Mouse (Mus musculus): ENCODE measurements around the gene Dhx30. TPM values are rescaled to one million over a fixed set of nuclear protein-coding genes. Genes with fewer than 3 reads are reported as not detected.
A peak's percentile ranks its signal among the peaks of the same experiment; 100 is the strongest.
"Not testable (repeated sequence)": the region's sequence is repeated elsewhere in the genome, so short reads cannot be mapped to it uniquely, and the experiment has no call there.

Dhx30 gene
- polyA plus RNA-seq, 1 experiment from 2014 or later, result 202 TPM

DNA sequence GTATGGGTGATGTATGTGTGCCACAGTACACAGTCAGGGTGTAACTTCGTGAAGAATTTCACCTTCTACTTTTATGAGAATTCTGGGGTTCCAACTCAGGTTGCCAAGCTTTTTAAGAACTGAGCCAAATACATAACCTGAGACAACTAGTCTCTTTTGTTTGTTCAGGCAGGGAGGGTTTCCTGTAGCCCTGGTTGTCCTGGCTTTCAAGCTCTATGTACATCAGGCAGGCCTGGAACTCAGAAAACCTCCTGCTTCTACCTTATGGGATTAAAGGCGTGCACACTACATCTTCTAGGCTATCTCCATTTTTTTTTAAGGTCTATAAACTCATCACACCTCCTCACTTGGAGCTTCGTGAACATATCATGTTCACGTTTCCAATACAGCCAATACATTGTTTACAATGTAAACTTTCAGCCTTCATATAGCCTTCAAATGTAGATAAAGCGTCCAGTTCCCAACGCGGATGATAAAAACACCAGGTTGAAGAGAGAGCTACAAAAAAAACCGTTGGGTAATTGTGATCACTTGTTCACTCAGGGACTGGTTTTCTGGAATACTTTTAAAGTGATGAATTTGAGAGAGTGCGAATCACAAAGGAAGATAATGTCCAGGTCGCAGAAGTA lies 13.4 kb upstream of the Dhx30 start:
- WGBS, result 29% methylated on average over 10 of the region's 10 CpGs

DNA sequence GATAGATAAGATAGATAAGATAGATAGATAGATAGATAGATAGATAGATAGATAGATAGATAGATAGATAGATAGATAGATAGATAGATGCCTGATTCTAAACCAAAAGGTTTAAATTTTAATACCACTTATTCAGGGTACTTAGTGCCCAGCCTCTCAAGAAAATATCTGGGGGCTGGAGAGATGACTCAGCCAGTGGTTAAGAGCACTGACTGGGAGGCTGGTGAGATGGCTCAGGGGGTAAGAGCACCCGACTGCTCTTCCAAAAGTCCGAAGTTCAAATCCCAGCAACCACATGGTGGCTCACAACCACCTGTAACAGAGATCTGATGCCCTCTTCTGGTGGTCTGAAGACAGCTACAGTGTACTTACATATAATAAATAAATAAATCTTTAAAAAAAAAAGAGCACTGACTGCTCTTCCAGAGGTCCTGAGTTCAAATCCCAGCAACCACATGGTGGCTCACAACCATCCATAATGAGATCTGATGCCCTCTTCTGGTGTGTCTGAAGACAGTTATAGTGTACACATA lies 6.4 kb upstream of the Dhx30 start:
- not testable (repeated sequence) for H3K27me3 ChIP-seq; H3K36me3 ChIP-seq; H3K9me3 ChIP-seq; H3K4me2 ChIP-seq; H3K9ac ChIP-seq (replicated peaks); H3K27ac ChIP-seq; H3K4me1 ChIP-seq (replicated peaks); ATAC-seq (ENCODE audit: insufficient number of reproducible peaks, insufficient read depth, low FRiP score, low TSS enrichment, low read depth); H3K4me3 ChIP-seq (replicated peaks)
- WGBS, result 50% methylated on average over 2 of the region's 2 CpGs

More for the DNA sequence above, 13.4 kb upstream of the Dhx30 start:
- H3K27me3 ChIP-seq, result no peaks in the 10 kb centered on the region
- peak overlapping the region; percentile 84 for H3K4me3 ChIP-seq (replicated peaks)
- no peak for ATAC-seq (ENCODE audit: insufficient number of reproducible peaks, insufficient read depth, low FRiP score, low TSS enrichment, low read depth)
- no peaks in the 10 kb centered on the region for H3K9me3 ChIP-seq
- H3K36me3 ChIP-seq, result peaks cover 19% of the 10 kb centered on the region
- H3K4me1 ChIP-seq (replicated peaks), result peaks cover 19% of the 10 kb centered on the region
- peak overlapping the region; percentile 66 for H3K9ac ChIP-seq (replicated peaks)
- H3K4me2 ChIP-seq, result peak overlapping the region; percentile 60
- peak overlapping the region; percentile 95 for H3K27ac ChIP-seq

GRCm38 (mm10) chr9:110123322-110123721 lies 5.7 kb upstream of the Dhx30 start:
- Histone ChIP-seq H3K27me3 (no peaks in the 10 kb centered on the region), H3K4me1 (replicated peaks) (peaks cover 11% of the 10 kb centered on the region), H3K27ac (no peak overlapping the region), H3K4me3 (replicated peaks) (no peak overlapping the region), H3K4me2 (no peak overlapping the region), H3K9ac (replicated peaks) (no peak overlapping the region), H3K9me3 (no peaks in the 10 kb centered on the region), H3K36me3 (no peaks in the 10 kb centered on the region)
- 86% methylated on average over 2 of the region's 2 CpGs for WGBS
- no peak for ATAC-seq (ENCODE audit: insufficient number of reproducible peaks, insufficient read depth, low FRiP score, low TSS enrichment, low read depth)

GRCm38 (mm10) chr9:110121424-110121823 lies 3.8 kb upstream of the Dhx30 start:
- Histone ChIP-seq H3K9ac (replicated peaks) (no peak overlapping the region), H3K9me3 (no peaks in the 10 kb centered on the region), H3K36me3 (no peaks in the 10 kb centered on the region), H3K27me3 (no peaks in the 10 kb centered on the region), H3K4me1 (replicated peaks) (peaks cover 15% of the 10 kb centered on the region), H3K27ac (peak overlapping the region; percentile 37; the same call in 1 of the 2 replicates), H3K4me2 (no peak overlapping the region), H3K4me3 (replicated peaks) (no peak overlapping the region)
- 60% methylated on average over 4 of the region's 4 CpGs for WGBS
- ATAC-seq (ENCODE audit: insufficient number of reproducible peaks, insufficient read depth, low FRiP score, low TSS enrichment, low read depth), result no peak

- Histone ChIP-seq H3K27me3 (no peaks in the 10 kb centered on the region), H3K36me3 (peaks cover 17% of the 10 kb centered on the region), H3K4me3 (replicated peaks) (peak overlapping the region; percentile 87), H3K4me2 (peak overlapping the region; percentile 70), H3K4me1 (replicated peaks) (peaks cover 19% of the 10 kb centered on the region), H3K27ac (peak overlapping the region; percentile 98; the same call in 1 of the 2 replicates), H3K9ac (replicated peaks) (peak overlapping the region; percentile 93), H3K9me3 (no peaks in the 10 kb centered on the region)
- WGBS, result 83% methylated on average over 1 of the region's 1 CpGs
- no peak for ATAC-seq (ENCODE audit: insufficient number of reproducible peaks, insufficient read depth, low FRiP score, low TSS enrichment, low read depth)
Observed at GRCm38 (mm10) chr9:110118249-110118648, 619 bp upstream of the Dhx30 start.

DNA sequence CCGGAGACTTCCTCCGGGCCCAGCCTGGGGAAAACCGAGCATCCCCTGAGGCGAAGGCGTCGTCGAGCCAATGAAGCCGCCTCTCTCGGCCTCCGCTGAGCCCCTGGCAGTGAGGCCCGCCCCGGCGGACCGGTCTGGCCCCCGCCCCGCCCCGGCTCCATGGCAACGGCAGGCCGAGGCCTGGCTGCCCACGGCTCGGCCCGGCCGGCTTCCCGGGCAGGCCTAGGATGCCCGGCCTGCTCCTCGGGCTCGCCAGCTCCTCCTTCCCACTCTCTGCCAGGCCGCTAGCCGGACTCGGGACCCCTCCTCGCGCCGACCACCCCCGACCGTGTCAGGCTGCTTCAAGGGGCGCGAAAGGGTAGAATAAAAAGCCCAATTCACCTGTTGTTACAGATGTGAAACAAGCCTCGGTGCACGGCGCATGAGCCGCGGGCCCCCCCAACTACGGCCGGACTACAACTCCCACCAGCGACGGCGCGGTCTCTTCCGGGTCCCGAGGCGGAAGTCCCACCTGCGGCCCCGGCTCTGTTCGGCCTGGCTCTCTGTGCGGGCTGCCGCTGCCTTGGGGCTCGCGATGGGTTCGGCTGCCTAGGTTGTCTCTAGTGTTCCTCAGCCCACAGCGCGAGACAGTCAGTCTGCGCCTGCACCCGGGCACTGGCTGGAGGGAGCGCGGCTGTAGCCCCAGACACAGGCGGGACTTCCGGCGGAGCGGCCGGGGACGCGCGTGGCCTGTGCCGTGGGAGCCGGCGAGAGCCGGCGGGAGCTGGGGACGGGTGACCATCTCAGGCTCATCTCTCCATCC lies 452 bp downstream of the Dhx30 start, which contains the start of gene Smarcc1:
Smarcc1 (plus strand) TSS at position 732 of the 802 bp plus-strand sequence.
- under 1% methylated on average over 77 of the region's 79 CpGs for WGBS
- H3K36me3 ChIP-seq, result peaks cover 28% of the 10 kb centered on the region
- ATAC-seq (ENCODE audit: insufficient number of reproducible peaks, insufficient read depth, low FRiP score, low TSS enrichment, low read depth), result peak; percentile 92
- H3K4me3 ChIP-seq (replicated peaks), result peak within 1 kb of the TSS; percentile 87
- peaks cover 19% of the 10 kb centered on the region for H3K4me1 ChIP-seq (replicated peaks)
- H3K9me3 ChIP-seq, result no peaks in the 10 kb centered on the region
- H3K27ac ChIP-seq, result peak within 1 kb of the TSS; percentile 98
- H3K4me2 ChIP-seq, result peak within 1 kb of the TSS; percentile 70
- no peaks in the 10 kb centered on the region for H3K27me3 ChIP-seq
- H3K9ac ChIP-seq (replicated peaks), result peak within 1 kb of the TSS; percentile 93

DNA sequence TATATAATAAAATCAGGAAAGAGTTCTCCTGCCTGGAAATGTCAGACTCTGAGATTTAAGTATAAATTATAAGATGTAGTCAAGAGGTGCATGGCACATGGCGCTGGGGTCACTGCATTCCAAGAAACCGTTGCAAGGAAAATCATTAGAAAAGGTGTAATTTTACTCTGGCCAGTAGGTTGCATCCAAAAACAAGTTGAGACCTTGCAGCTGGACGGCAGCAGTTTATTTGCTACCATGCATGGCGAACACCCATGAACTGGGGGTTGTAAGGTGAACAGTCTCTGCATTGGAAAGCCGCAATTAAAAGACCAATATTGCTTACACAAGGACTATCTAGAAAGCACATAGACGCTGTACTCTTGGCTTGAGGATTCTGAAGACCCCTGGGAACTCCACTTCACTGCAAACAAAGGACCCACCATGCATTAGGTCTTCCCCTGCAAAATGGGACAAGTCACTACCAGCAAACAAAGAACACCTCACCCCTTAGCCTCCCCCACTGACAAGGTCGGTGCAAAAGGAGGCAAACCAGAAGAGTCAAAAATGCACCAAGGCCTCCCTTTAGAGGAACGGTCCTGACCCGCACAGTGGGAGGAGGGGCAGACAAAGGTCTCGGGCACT lies 1.2 kb downstream of the Dhx30 start:
- H3K4me1 ChIP-seq (replicated peaks), result peaks cover 19% of the 10 kb centered on the region
- H3K4me3 ChIP-seq (replicated peaks), result peak overlapping the region; percentile 87
- no peaks in the 10 kb centered on the region for H3K27me3 ChIP-seq
- peak overlapping the region; percentile 70 for H3K4me2 ChIP-seq
- peak overlapping the region; percentile 98 for H3K27ac ChIP-seq
- ATAC-seq (ENCODE audit: insufficient number of reproducible peaks, insufficient read depth, low FRiP score, low TSS enrichment, low read depth), result peak; percentile 4
- 5% methylated on average over 10 of the region's 10 CpGs for WGBS
- peak overlapping the region; percentile 93 for H3K9ac ChIP-seq (replicated peaks)
- H3K9me3 ChIP-seq, result no peaks in the 10 kb centered on the region
- peaks cover 35% of the 10 kb centered on the region for H3K36me3 ChIP-seq

DNA sequence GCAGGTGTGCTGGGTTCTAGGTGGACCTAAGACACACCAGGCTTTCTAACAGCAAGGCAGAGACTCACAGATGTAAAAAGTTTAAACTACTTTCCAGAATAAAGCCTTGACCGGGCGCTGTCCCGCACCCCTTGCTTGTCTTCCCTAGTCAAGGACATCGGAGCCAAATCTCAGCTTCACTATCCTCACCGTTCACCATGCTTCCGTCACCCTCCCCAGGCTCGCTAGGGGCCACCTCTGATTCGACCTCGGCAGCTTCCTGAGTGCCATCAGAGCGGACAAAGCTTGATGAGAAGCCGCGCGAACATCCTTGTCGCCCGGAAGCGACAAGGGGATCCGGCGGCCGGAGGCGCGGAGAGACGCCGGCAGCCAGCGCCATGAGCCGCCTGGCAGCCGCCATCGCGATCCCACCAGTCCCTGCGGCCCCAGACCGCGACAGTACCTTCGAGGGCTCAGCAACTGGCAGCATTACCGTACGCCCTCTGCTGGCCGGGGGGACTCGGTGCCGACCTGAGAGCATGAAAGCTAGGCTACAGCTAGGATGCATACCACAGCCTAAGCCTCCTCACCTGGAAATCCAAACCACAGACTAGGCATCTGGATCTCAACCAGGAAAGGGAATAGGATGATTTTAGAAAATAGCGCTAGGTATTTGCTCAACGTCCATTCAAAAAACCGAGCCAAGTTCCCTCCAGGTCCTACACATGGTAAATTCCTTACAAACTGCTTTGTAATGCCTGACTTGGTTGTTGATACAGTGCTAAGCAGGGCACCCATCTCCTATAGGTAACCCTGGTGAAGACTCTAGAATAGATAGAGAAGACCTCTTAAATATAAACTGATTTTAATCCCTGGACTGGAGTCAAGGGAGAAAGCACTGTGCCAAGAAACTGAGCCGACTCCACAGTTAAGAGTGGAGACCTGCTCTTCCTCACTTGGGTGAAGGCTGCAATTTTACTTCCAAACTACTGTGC lies 16.7 kb downstream of the Dhx30 start:
- Histone ChIP-seq H3K4me2 (peak overlapping the region; percentile 83), H3K27me3 (no peaks in the 10 kb centered on the region), H3K27ac (no peak overlapping the region), H3K4me3 (replicated peaks) (peak overlapping the region; percentile 85), H3K9ac (replicated peaks) (peak overlapping the region; percentile 78), H3K4me1 (replicated peaks) (peaks cover 6% of the 10 kb centered on the region), H3K9me3 (no peaks in the 10 kb centered on the region), H3K36me3 (peaks cover 83% of the 10 kb centered on the region)
- peak; percentile 95 for ATAC-seq (ENCODE audit: insufficient number of reproducible peaks, insufficient read depth, low FRiP score, low TSS enrichment, low read depth)
- WGBS, result 4% methylated on average over 41 of the region's 41 CpGs

DNA sequence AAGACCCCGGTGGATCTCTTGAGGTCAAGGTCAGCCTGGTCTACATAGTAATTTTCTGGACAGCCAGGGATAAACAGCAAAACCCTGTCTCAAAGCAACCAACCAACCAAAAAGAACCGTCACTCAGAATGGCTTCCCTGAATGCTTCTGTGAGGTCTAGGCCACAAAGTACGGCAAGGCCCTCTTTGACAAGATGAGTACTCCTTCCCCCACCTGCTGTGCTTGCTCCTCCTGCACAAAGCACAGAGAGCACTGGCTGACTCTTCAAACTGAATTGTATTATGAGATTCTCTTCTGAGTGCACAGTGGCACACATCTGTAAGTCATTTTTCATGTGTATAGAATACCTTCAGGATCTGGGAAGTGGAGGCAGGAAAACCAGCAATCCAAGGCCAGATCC lies 19.8 kb downstream of the Dhx30 start:
- ATAC-seq (ENCODE audit: insufficient number of reproducible peaks, insufficient read depth, low FRiP score, low TSS enrichment, low read depth), result no peak
- no peak overlapping the region for H3K4me2 ChIP-seq
- H3K27me3 ChIP-seq, result no peaks in the 10 kb centered on the region
- peaks cover 79% of the 10 kb centered on the region for H3K36me3 ChIP-seq
- WGBS, result 91% methylated on average over 3 of the region's 3 CpGs
- H3K9me3 ChIP-seq, result no peaks in the 10 kb centered on the region
- no peak overlapping the region for H3K4me3 ChIP-seq (replicated peaks)
- H3K9ac ChIP-seq (replicated peaks), result no peak overlapping the region
- H3K4me1 ChIP-seq (replicated peaks), result peaks cover 6% of the 10 kb centered on the region
- H3K27ac ChIP-seq, result no peak overlapping the region

- Histone ChIP-seq H3K4me2 (no peak overlapping the region), H3K27me3 (no peaks in the 10 kb centered on the region), H3K4me3 (replicated peaks) (no peak overlapping the region), H3K9me3 (no peaks in the 10 kb centered on the region), H3K4me1 (replicated peaks) (no peaks in the 10 kb centered on the region), H3K9ac (replicated peaks) (no peak overlapping the region), H3K27ac (no peak overlapping the region), H3K36me3 (peaks cover 94% of the 10 kb centered on the region)
- no peak for ATAC-seq (ENCODE audit: insufficient number of reproducible peaks, insufficient read depth, low FRiP score, low TSS enrichment, low read depth)
- WGBS, result 100% methylated on average over 4 of the region's 4 CpGs
Observed at GRCm38 (mm10) chr9:110094761-110095160, 22.9 kb downstream of the Dhx30 start.

Data from limb, embryonic 12.5 days (tissue).